Mouse (Mus musculus): Measurements from ENCODE around the gene Pappa2. TPM values are rescaled to one million over a fixed set of nuclear protein-coding genes. Genes with fewer than 3 reads are reported as not detected.

Pappa2 gene
- polyA plus RNA-seq (2014; fragmentation: Illumina TruSeq; extraction: RNeasy Lipid Tissue Mini Kit (QIAGEN cat#74804); ENCODE audit: low read depth, low replicate concordance) = 0.17 TPM

DNA sequence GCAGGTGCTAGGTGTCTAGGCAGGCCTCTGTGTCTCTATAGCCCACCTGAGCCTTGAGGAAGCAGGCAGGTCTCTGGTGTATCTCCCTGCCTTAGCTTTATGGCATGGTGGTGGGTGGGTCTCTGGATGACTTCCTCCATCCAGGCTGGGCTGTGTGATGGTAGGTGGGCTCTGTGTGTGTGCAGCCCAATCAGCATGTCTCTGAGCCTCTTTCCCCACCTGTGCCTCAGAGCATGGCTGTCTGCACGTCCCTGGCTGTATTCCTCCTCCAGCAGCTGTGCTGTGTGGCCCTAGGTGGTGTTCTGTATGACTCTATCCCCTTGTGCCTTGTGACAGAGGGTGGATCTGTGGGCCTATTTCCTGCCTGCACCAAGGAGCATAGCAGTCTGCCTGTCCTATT, at the start of gene Pappa2:
Gene Pappa2 (minus strand): TSS at position 101 of the 400 bp plus-strand sequence.

